Mouse (Mus musculus): ENCODE measurements at regions not wholly inside any gene's neighbourhood (a gene's known extent, or its start where the extent isn't known, plus 50 kb on each side); places are given as distances from the start of the nearest gene placed in this dataset.
A peak's percentile ranks its signal among the peaks of the same experiment; 100 is the strongest.

GRCm38 (mm10) chr4:95185113-95185915, 133.3 kb upstream of the Jun start:
- no peaks in the 10 kb centered on the region for H3K9me3 ChIP-seq (replicated peaks)
- no peak overlapping the region for H3K9ac ChIP-seq
- H3K4me3 ChIP-seq, result no peak overlapping the region
- no peaks in the 10 kb centered on the region for H3K27me3 ChIP-seq (replicated peaks)
- H3K27ac ChIP-seq (ENCODE audit: poor library complexity, severe bottlenecking), result no peak overlapping the region
- no peak for ATAC-seq (ENCODE audit: insufficient number of reproducible peaks, low FRiP score)
- no peaks in the 10 kb centered on the region for H3K36me3 ChIP-seq
- H3K4me2 ChIP-seq, result no peak overlapping the region
- 79% methylated on average over 14 of the region's 14 CpGs for WGBS
- H3K4me1 ChIP-seq (replicated peaks), result no peaks in the 10 kb centered on the region

DNA sequence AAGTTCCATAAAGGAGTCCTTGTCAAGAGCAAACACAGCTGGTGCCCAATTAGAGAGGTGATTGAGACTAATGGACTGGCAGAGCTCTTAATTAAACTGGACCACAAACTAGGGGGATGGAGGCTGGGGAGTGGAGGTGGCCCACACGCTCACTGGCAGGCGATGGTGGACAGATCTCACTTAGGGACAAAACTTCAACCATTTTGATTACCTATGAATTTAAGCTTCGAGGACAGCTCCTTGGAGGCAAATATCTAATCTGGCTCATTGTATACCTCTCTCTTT, 133.8 kb upstream of the Jun start:
- no peaks in the 10 kb centered on the region for H3K36me3 ChIP-seq

GRCm38 (mm10) chr4:95188107-95188506, 136.1 kb upstream of the Jun start:
- no peaks in the 10 kb centered on the region for H3K9me3 ChIP-seq (replicated peaks)
- no peak overlapping the region for H3K4me2 ChIP-seq
- no peak overlapping the region for H3K9ac ChIP-seq
- no peak for ATAC-seq (ENCODE audit: insufficient number of reproducible peaks, low FRiP score)
- 57% methylated on average over 3 of the region's 3 CpGs for WGBS
- H3K4me3 ChIP-seq, result no peak overlapping the region
- no peak overlapping the region for H3K27ac ChIP-seq (ENCODE audit: poor library complexity, severe bottlenecking)
- H3K36me3 ChIP-seq, result no peaks in the 10 kb centered on the region
- no peaks in the 10 kb centered on the region for H3K27me3 ChIP-seq (replicated peaks)
- peaks cover 3% of the 10 kb centered on the region for H3K4me1 ChIP-seq (replicated peaks)

More for the DNA sequence above, 133.8 kb upstream of the Jun start:
- Histone ChIP-seq H3K9me3 (replicated peaks) (no peaks in the 10 kb centered on the region), H3K4me1 (replicated peaks) (no peaks in the 10 kb centered on the region), H3K4me2 (no peak overlapping the region), H3K9ac (no peak overlapping the region), H3K27ac (ENCODE audit: poor library complexity, severe bottlenecking) (no peak overlapping the region), H3K4me3 (no peak overlapping the region), H3K27me3 (replicated peaks) (no peaks in the 10 kb centered on the region)
- ATAC-seq (ENCODE audit: insufficient number of reproducible peaks, low FRiP score), result no peak
- WGBS, result 73% methylated on average over 3 of the region's 3 CpGs

- no peak for ATAC-seq (ENCODE audit: insufficient number of reproducible peaks, low FRiP score)
- Histone ChIP-seq H3K4me1 (replicated peaks) (peaks cover 26% of the 10 kb centered on the region), H3K9ac (no peak overlapping the region)
Measured at GRCm38 (mm10) chr4:95191654-95192406, 139.8 kb upstream of the Jun start.

DNA sequence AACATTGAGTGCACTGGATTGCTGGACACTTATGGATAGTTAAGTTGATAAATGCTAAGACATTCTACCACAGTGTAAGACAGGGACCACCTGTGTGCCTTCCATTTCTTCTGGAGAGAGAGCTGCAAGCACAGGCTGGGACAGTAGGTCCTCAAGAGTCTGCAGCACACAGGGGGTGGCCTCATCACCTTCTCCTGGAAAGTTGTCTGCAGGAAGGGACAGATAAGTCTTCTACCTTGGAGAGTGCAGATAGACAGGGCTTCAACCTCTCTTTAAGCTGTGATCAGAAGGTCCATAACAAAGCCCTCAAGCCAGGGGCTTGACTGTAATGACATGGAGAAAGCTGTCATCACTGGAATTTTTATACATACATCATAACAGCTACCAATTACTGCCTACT, 140.5 kb upstream of the Jun start:
- ATAC-seq (ENCODE audit: insufficient number of reproducible peaks, low FRiP score), result no peak
- H3K4me3 ChIP-seq, result no peak overlapping the region
- no peak overlapping the region for H3K4me2 ChIP-seq
- peaks cover 32% of the 10 kb centered on the region for H3K4me1 ChIP-seq (replicated peaks)
- no peak overlapping the region for H3K27ac ChIP-seq (ENCODE audit: poor library complexity, severe bottlenecking)
- no peaks in the 10 kb centered on the region for H3K9me3 ChIP-seq (replicated peaks)
- H3K36me3 ChIP-seq, result no peaks in the 10 kb centered on the region
- H3K9ac ChIP-seq, result no peak overlapping the region
- H3K27me3 ChIP-seq (replicated peaks), result no peaks in the 10 kb centered on the region

More at GRCm38 (mm10) chr4:95191654-95192406, 139.8 kb upstream of the Jun start:
- Histone ChIP-seq H3K4me3 (no peak overlapping the region), H3K27me3 (replicated peaks) (no peaks in the 10 kb centered on the region), H3K27ac (ENCODE audit: poor library complexity, severe bottlenecking) (no peak overlapping the region), H3K36me3 (no peaks in the 10 kb centered on the region), H3K4me2 (no peak overlapping the region), H3K9me3 (replicated peaks) (no peaks in the 10 kb centered on the region)
- 87% methylated on average over 7 of the region's 7 CpGs for WGBS

GRCm38 (mm10) chr4:95193028-95193427, 141.0 kb upstream of the Jun start:
- Histone ChIP-seq H3K4me2 (peak overlapping the region; percentile 4; the same call in 1 of the 2 replicates), H3K27ac (ENCODE audit: poor library complexity, severe bottlenecking) (no peak overlapping the region; the same call in 1 of the 2 replicates), H3K4me3 (no peak overlapping the region), H3K36me3 (no peaks in the 10 kb centered on the region), H3K4me1 (replicated peaks) (peaks cover 32% of the 10 kb centered on the region), H3K27me3 (replicated peaks) (no peaks in the 10 kb centered on the region), H3K9me3 (replicated peaks) (no peaks in the 10 kb centered on the region), H3K9ac (no peak overlapping the region)
- WGBS, result 26% methylated on average over 4 of the region's 4 CpGs
- ATAC-seq (ENCODE audit: insufficient number of reproducible peaks, low FRiP score), result peak; percentile 84

- Histone ChIP-seq H3K4me1 (replicated peaks) (peaks cover 32% of the 10 kb centered on the region), H3K9ac (no peak overlapping the region), H3K4me3 (no peak overlapping the region), H3K27me3 (replicated peaks) (no peaks in the 10 kb centered on the region), H3K4me2 (peak overlapping the region; percentile 4; the same call in 1 of the 2 replicates), H3K36me3 (no peaks in the 10 kb centered on the region), H3K27ac (ENCODE audit: poor library complexity, severe bottlenecking) (no peak overlapping the region; the same call in 1 of the 2 replicates), H3K9me3 (replicated peaks) (no peaks in the 10 kb centered on the region)
- WGBS, result 40% methylated on average over 4 of the region's 4 CpGs
- ATAC-seq (ENCODE audit: insufficient number of reproducible peaks, low FRiP score), result peak; percentile 40; the same call in 1 of the 2 replicates
Measured at GRCm38 (mm10) chr4:95193473-95193872, 141.5 kb upstream of the Jun start.

DNA sequence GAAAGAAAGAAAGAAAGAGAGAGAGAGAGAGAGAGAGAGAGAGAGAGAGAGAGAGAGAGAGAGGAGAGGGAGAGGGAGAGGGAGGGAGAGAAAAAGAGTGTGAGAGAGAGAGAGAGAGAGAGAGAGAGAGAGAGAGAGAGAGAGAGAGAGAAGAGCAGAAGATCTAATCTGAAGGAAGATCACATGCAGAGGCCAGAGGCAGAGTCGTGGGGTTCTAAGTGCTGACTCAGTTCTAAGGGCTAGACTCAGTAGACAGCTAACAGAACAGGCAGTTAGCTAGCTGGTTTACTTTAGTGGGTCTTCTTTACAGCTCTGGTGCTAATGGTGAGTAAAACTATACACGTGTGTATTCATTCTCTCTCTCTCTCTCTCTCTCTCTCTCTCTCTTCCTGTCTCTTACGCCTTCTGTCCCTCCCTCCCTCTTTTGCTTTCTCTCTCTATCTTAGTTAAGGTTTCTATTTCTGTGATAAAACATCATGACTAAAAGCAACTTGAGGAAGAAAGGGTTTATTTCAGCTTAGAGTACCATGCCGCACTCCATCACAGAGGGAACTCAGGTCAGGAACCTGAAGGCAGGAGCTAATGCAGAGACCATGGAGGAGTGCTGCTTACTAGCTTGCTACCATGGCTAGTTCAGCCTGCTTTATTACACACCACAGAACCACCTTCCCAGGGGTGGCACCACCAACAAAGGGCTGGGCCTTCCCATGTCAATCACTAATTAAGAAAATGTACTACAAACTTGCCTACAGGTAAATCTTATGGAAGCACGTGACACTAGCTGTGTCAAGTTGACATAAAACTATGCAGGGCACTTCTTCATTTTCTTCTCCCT, 142.8 kb upstream of the Jun start:
- Histone ChIP-seq H3K4me1 (replicated peaks) (peaks cover 42% of the 10 kb centered on the region), H3K9me3 (replicated peaks) (no peaks in the 10 kb centered on the region), H3K27me3 (replicated peaks) (no peaks in the 10 kb centered on the region), H3K4me2 (no peak overlapping the region), H3K9ac (no peak overlapping the region), H3K27ac (ENCODE audit: poor library complexity, severe bottlenecking) (no peak overlapping the region), H3K4me3 (no peak overlapping the region), H3K36me3 (no peaks in the 10 kb centered on the region)
- ATAC-seq (ENCODE audit: insufficient number of reproducible peaks, low FRiP score), result no peak; the same call in 1 of the 2 replicates
- WGBS, result 71% methylated on average over 5 of the region's 5 CpGs

DNA sequence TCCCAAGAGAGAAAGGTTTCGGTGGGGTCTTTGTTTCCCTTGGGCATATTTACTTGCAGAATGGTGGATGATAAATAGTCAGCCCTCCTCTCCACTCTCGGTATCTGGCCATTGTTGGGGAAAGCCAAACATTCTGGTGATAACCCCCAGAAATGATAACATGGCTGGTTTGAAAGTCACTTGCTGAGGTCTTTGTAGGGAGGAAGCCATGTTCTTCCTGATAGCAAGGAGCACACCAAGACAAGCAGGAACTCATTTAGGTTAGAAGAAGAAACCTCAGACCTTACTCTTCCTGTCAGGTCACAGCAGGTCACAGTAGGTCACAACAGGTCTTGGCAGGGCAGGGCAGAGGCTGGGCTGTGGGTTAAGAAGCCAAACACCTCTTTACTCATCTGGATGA, 144.1 kb upstream of the Jun start:
- H3K9ac ChIP-seq, result no peak overlapping the region
- no peaks in the 10 kb centered on the region for H3K36me3 ChIP-seq
- WGBS, result 33% methylated on average over 2 of the region's 2 CpGs
- no peak for ATAC-seq (ENCODE audit: insufficient number of reproducible peaks, low FRiP score)
- no peak overlapping the region for H3K27ac ChIP-seq (ENCODE audit: poor library complexity, severe bottlenecking)
- no peaks in the 10 kb centered on the region for H3K9me3 ChIP-seq (replicated peaks)
- H3K4me1 ChIP-seq (replicated peaks), result peaks cover 47% of the 10 kb centered on the region
- H3K27me3 ChIP-seq (replicated peaks), result no peaks in the 10 kb centered on the region
- H3K4me2 ChIP-seq, result no peak overlapping the region
- H3K4me3 ChIP-seq, result no peak overlapping the region

GRCm38 (mm10) chr4:95197077-95197711, 145.2 kb upstream of the Jun start:
- no peak overlapping the region for H3K27ac ChIP-seq (ENCODE audit: poor library complexity, severe bottlenecking)

More at GRCm38 (mm10) chr4:95197077-95197711, 145.2 kb upstream of the Jun start:
- ATAC-seq (ENCODE audit: insufficient number of reproducible peaks, low FRiP score), result no peak
- Histone ChIP-seq H3K9me3 (replicated peaks) (no peaks in the 10 kb centered on the region), H3K27me3 (replicated peaks) (no peaks in the 10 kb centered on the region), H3K36me3 (no peaks in the 10 kb centered on the region), H3K4me3 (no peak overlapping the region), H3K4me2 (no peak overlapping the region), H3K9ac (no peak overlapping the region), H3K4me1 (replicated peaks) (peaks cover 47% of the 10 kb centered on the region)
- 51% methylated on average over 7 of the region's 7 CpGs for WGBS

Data from heart, embryonic 12.5 days (tissue).